Mouse (Mus musculus) spleen, postnatal 14 days (tissue): ENCODE results near the gene Hoxd1.

Source experiments
- DNase-seq, 2 experiments: peaks; one replicate each; pipeline ENCODE4 v3.0.0; 2021 to 2022; ENCODE audit warnings: low spot score in 2 of 2

Gene Hoxd1

DNA sequence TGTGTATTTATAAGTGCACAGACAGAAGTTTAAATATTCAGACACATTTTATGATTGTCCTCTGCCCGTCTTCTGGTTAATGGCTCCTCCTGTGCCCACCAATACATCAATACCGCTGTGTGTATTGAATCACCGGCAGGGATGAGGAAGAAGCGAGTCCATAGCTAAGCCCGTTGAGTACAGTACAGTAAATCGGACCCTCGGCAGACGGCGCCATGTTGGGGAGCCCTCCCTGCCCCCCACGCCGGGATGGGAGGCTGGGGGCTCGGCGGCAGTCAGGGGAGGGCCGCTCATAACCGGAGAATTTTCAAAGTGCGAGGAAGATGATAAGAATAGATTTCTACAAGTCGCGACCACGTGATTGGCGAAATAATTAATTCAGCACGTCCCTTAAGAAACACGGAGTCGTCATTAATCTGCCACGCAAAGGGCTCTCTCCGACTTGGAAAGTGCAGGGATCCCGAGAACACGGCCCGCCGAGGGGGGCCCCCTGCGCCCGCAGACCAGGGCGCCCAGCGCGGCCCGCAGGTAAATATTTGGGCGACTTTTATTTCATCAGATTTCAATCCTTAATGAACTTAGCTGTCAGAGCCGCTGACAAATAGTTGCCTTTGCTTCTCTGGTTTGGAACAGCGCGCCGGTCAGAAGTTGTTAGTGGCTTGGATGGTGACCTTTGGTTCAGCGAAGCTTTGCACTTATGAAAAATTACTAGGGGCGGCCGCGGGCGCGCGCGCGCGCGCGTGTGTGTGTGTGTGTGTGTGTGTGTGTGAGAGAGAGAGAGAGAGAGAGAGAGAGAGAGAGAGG, 30.1 kb upstream of the Hoxd1 start:
- no peak for DNase-seq

DNA sequence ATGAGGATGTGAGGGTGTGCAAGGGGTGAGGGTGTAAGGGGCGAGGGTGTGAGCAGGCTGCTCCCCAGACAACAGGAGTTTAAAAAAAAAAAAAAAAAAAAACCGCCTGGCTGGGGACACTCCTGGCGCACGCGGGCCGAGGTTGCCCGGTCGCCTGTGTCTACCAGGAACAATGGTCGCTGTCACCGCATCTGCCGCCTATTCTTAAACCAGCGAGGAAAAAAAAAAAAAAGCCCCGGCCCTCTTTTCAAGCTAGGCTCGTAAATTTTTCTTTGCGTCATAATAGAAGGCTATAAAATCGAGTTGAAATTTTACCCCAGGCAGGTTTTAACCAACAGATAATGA, 29.5 kb upstream of the Hoxd1 start:
- no peak for DNase-seq

DNA sequence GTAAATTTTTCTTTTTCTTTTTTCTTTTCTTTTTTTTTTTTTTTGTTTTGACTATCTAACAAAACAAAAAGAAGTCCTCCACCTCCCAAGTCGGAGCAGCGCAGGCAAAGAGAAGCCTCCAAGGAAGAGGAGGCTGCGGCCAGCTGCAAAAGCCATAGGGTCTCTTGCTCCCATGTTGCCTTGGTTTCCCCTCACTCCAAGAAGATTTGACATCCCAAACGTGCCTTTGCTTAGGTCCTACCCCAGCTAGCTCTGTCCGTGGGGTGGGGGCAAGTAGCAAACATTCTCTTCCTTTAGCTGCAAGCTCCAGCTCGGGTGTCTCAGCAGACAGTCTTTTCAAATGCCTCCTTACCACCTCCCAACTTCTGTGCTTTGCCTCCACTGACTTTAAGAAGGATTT, 29.0 kb upstream of the Hoxd1 start:
- no peak for DNase-seq

DNA sequence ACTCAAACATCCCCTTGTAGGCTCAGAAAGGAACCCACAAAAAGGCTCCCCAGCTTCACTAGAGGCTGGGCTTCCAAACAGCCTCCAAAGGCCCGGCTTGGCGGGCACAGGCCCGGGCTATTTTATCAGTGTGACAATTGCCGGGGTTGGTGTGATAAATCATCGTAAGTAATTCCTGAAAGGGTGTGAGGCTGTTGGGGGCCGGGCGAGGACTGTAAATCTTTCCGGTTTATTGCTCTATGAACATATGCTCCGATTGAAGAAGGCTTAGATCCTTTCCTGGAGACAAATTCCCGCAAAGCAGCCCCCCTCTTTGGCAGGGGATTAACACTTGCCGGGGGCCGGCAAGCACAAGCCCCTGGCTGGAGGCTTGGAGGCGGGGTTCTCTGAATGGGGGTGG, 28.3 kb upstream of the Hoxd1 start:
- no peak for DNase-seq

DNA sequence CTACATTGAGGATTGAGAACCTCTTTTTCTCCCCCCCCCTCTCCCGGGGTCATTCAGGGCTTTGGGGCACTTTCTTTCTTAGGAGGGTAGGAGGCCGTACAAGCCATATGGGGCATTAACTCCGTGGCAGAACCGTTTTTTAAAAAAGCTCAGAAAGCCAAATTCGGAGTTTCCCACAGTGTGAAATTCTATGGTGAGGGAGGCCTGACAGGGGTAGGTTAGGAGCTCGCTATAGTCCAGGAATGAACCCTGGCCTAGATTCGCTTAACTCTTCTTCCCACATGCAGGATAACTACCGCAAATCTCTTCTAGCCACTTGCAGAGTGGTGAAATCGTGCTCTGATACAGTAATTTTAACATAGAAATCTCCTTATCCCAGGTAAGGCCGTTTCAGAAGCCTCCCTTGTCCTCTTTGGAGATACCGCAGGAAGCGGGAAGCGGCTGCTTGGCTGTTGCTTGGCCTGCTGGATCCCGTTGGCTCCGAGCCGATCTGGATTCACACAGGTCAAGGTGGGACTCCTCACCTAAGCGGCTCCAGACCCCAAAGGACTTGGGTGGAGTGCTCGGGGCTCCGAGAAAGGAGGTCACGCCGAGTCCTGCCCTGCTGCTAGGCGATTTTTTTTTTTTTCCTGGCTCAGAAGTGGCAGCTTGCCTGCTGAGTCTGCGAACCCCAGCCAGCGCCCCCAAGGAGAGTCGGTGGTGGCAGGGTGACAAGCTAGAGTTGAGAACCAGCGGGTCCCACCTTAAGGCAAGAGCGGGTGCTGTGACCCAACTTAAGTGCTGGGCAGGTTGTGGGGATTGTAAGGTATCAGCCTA, 27.6 kb upstream of the Hoxd1 start:
- DNase-seq: no peak

DNA sequence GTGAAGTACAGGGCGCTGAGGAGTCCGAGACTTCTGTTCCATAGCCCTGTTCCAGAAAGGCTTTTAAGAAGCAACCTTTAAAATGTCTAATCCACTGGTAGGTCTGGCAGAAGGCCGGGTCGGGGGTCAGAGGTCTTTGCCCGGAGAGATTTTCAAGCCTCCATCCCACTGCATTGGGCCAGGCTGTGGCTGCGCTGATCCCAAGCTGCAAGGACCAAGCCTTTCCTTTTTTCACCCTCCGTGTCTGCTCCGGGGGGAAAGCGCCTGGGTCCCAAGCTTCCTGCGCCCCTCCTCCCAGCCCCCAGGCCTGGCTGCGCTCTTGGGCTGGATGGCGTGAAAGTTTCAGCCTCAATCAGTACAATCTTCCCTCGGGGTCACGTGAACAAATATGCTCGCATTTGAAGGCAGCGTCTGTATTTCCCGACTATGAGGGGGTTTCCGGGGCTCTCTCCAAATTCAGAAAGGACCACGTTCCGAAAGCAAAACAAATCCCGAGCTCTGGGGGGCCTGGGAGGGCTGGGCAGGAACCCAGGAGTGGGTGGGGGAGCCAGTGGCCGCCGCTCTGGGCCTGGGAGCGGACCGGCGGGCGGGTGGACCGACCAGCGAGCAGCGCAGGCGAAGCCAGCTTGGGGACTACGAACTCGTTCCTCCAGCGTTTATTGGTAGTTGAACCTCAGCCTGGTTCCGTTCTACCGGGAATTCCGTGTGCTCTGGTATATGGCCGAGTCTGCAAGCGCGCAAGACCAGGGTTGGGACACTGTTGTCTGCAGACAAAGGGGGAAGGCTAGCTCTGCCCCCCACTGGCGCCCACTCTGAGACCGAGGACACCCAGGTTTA, 26.7 kb upstream of the Hoxd1 start:
- no peak for DNase-seq

DNA sequence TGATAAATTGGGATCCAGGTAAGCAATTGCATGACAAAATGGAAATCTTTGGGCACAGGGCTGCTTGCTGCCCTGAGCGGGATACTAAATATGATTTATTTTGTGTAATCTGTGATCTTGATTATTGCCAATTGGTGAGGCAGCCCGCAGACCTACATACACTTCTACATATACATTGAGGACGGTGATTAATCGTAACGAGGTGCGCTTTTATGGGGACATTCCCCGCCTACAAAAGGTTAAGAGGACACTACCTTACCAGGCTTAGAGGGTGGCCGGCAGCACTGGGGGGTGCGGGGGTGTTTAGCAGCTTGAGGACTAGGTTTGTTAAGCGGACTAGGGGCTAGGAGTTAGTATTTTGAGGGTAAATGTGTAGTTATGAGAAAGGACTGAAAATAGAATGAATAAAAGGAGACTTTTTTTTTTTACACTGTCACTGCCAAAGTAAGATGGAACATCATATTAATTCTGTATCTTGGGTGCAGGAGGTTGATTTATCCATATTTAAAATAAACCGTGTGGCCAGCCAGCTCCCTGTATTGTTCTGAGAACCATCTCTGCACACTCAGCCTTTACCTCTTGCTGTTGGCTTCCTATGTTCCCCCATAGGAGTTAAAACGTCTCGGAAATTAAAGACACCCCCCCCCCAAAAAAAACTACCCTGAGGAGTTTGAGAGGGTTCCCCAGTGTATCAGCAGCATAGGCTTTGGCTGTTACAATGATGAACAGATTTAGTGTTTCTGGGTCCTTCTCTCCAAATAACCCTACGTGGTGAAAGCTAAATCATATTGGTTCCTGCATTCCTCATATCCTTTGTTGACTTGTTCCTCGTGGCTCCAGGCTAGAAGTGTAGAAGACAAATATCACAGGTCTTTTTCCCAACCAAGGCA, 25.8 kb upstream of the Hoxd1 start:
- no peak for DNase-seq

DNA sequence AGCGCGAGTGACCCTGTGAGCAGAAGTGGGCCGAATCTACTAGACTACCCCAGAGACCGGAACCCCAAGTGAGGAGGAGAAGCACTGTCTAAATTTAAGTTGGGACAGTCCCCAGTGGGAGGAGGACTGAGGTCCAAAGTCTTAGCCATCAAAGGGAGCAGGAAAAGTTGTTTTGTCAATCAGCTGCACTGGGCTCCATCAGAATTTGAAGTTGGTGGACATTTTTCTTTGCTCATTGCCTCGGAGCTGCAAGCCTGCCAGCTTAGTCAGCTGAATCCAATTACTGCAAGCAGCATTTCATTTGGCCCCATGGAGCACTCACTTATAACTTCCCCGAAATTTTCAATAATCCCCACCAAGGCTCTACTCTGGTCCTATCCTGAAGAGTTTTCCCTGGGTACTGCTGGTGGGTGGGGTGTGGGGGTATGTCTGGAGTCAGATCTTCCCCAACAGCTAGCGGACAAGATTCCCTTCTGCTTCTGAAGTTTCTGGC, 25.2 kb upstream of the Hoxd1 start:
- DNase-seq: no peak

DNA sequence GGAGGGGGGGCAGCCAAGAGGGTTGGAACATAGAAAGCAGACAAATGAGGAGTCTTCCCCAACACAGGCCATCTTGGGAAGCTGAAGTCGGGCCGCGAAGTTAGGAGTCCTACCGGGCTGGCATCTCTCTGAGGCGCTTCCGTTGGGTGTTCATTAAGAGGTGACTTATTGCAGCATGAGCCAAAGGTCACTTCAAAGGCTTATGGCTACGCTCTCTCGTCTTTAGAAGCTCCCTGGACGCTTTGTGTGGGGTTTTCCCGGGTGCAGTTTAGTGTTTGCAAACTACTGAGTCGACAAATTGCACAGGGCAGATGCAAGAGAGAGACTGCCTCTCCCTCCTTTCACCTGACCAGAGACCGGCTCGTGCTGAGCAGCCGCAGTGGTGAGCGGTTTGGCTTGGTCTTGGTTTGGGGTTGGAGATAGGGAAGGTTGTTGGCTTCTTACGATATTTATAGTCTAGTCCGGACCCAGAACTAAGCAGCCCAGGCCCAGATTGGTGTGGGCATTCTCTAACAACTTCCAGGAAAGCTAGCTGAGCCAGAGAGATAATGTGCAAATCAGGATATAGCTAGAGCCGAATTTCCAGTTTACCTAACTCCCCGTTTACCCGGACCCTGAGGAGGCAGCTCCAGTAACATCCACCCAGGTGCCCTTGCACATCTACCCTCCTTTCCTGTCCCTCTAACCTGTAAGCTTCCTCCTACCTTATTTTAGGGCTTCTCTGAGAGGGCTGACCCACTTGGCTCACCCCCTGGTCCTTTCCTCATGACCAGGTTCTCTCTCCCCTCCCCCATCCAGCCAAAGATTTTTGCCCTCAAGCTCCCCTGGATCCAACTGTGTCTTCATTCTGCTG, 23.9 kb upstream of the Hoxd1 start:
- no peak for DNase-seq

DNA sequence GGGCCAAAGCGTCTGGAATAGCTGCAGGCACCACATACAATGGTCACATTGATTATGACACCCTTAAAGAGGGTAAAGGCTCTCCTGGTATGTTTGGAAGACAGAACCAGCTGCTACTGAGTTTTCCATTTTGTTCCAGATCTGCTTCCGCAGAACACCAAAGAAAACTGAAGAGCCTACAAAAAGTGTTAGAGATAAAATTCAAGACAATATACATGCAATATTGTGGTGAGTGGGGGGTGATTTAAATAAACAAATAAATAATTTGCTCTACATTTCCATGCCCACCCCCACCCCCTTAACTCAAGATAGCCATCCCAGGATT, 23.3 kb upstream of the Hoxd1 start:
- no peak for DNase-seq

DNA sequence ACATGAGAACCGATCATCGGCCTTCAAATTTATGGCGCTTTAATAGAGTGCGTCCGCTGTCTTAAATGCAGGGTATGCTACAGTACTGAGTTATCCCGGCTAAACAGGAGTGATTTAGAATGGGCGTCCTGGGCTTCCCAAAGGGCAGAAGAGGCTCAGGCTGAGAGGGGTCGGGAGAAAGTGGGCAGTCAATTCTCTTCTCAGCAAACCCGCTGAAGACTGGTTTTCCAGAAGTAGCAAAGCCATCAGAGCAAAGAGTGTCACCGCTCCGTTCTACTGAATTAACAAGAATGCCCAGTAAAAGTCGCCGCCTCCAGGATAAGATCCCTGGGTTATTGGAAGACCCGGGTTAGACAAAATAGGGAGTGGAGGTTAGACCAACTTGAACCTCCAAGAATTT, 22.9 kb upstream of the Hoxd1 start:
- DNase-seq: no peak

DNA sequence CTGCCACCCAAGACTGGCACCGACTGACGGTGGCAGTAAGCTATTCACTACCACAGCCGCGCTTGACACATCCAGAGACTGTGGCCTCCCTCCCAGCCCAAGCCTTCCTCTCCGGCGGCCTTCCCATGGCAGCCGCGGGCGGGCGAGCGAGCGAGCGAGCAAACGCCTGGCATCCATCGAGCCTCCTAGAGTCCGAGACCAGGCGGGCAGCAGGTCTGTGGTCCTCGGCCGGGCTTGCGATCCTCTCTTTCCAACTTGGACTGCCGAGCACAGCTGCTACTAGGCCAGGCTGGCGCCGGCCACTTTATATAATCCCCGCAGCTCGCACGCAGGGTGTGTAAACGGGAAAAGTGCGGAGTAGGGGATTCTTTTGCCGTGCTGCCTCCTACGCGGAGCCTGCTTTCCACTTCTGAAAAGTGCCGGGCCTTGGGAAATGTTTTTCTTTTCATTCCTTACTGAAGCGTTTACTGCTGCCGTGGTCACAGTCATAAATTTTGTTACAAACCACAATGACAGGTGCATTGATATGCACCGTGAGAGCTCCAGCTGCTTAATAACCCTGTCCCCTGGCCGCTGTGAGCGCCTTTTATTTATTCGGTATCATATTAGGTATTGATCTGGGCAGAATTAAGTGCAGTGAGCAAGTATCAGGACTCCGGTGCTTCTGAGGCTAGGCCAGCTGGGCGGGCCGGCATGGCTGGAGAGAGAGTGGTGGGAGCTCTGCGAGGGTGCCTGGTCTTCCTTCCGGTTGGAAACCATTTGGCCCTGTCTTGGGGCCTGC, 22.3 kb upstream of the Hoxd1 start:
- no peak for DNase-seq

DNA sequence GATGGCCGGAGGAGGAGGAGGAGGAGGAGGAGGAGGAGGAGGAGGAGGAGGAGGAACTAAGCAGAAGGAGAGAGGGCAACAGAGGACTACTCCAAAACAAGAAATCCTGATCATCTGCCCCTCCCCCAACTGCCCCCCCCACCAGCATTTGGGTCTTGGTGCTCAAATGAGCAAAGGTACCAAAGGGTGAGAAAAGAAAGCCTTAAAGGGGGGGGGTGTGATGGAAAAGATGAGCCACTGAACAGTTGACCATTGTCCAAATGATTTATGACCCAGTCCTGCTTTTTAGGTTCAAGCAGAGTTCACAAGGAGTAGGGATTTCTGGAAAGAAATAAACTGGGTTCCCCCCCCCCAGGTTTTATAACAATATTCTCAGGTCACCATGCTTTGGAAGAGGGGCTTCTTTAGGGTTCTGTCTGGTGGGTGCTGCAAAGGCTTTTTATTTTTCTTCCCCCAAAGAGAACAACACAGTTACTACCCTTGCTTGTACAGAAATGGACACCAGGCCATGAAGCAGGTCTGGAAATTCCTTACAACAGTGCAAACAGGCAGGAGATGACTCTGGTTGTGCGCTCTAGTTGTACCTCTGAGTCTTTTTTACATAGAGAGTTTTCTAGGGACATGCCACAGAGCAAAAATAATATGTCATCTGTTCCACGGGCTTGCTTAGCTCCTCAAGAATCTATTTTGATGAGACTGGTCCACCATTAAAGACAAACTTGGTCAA, 21.4 kb upstream of the Hoxd1 start:
- no peak for DNase-seq

DNA sequence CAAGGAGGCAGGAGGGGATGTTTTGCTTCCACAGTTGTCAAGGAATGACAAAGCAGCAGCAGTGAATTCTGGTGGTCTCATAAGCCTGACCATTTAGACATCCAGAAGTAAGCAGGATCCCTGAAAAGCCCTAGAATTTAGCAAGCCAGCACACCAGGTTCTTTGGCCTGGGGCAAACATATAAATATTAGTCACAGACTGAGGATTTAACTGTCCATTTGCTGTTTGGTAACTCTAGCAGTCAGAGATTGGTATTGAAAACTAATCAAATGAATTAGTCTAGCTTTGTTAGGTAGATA, 20.9 kb upstream of the Hoxd1 start:
- no peak for DNase-seq

DNA sequence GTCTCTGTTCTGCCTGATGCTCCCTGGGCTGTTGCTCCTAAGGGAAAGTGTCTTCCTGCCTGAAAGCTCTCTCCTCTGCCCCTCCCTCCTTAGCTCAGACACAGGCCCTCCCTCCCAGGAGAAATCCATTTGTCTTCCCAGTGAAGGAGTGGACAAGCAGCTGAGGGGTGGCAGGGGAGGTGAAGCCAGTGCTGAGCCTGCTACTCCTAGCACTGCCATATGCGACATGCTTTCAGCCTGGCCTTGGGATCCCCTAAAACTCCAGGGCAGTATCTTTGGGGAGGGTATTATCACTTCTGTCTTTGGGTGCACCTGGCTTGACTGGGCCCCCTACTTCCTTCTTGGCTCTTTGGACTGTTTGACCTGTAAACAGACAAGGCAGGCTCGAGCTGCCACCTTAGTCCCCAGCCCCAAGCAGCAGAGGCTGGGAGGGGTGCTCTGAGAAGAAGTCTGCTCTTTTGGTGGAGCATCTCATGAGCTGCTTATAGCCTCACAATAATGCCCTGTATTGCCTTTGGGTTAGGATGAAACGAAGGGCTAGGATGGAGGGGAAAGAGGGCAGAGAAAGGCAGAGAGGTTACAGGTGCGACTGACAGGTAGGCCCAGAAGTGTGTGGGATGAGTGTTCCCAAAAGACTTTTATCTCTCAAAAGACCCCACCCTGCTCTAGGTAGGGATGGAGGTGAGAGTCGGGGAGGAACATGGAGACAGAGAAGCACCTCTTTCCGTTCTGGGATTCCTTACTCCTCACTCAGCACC, 17.1 kb upstream of the Hoxd1 start:
- DNase-seq: no peak

DNA sequence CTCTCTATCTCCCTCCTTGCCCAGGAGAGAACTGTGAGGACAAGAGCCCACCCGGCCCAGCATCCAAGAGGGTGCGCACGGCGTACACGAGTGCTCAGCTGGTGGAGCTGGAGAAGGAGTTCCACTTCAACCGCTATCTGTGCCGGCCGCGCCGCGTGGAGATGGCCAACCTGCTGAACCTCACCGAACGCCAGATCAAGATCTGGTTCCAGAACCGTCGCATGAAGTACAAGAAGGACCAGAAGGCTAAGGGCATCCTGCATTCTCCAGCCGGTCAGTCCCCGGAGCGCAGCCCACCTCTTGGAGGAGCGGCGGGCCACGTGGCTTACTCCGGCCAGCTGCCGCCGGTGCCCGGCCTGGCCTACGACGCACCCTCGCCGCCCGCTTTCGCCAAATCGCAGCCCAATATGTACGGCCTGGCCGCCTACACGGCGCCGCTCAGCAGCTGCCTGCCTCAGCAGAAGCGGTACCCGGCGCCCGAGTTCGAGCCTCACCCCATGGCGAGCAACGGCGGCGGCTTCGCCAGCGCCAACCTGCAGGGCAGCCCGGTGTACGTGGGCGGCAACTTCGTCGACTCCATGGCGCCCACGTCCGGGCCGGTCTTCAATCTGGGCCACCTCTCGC, 16.4 kb upstream of the Hoxd1 start:
- DNase-seq: no peak

DNA sequence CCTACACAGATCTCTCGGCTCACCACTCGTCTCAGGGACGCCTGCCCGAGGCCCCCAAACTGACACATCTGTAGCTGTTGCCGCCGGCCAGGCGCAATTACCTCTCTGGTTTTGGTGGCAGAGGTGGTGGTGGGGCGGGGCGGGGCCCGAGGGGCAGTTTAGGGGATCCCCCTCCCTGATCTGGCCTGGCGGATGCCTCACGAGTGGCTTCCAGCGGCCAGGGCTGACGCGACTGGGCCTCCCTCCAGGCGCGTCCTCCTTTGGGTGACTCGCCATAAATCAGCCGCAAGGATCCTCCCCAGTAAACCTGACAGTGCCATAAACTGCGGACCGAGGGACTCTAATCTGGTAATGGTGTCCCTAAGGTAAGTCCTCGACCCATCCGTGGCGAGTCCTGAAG, 15.8 kb upstream of the Hoxd1 start:
- no peak for DNase-seq

DNA sequence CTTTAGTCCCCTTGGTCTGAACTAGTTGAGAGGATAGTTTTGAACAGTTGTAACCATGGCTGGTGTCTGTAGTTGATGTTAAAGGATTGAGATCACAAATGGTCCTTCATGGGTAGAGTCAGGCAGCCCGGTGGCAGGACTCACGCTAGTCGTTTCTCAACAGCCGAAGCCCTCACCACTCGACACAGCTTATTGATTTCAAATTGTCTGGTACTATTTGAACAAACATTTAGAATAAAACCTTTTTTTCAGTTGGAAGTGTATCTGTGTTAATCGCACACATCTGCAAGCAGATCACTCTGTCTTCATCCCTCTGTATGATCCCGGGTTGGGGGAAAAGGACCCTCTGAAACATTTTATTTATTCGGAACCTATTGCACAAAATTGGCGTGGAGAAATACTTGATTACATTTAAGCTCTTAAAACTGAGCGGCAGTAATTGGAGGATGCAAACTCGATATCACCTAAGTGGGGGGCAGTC, 15.1 kb upstream of the Hoxd1 start:
- no peak for DNase-seq
